Mouse (Mus musculus): ENCODE data around the gene Scn2b.

The Scn2b gene

DNA sequence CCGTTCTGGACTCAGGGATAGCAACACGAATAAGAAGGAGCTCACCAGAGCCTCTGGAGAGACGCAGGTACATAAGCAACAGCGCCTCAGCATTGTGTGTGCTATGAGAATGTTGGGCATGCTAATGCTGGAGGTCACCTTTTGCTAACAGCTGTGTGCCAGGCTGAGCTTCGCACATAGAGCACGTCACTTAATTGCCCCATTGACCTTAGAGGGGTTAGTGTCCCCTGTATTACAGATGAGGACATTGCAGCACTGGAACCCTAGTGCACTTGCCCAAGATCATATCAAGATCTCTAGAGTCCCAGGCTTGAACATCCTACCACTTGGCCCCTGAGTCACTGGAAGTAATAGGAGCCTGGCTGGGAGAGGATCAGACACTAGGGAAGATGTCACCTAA is 3.0 kb downstream of the Scn2b start:
- DNase-seq = no peak

DNA sequence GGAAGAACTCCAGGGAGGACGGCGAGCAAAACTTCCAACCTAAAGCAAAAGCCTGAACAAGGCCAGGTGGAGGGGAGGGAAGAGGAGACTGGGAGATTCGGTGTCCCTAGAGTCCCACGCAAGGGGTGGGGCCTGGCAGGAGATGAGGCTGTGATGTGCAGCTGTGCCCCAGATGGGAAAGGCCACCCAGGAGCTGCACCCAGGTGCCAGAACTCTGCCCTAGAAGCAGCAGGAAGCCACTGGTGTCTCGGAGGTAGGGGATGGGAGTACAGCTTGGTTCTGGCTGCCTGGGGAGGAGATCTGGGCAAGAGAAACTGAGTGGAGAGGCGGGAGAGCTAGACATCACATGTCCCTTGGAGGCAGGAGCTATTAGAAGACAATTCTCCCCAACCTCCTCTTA is 3.4 kb downstream of the Scn2b start:
- DNase-seq = no peak

DNA sequence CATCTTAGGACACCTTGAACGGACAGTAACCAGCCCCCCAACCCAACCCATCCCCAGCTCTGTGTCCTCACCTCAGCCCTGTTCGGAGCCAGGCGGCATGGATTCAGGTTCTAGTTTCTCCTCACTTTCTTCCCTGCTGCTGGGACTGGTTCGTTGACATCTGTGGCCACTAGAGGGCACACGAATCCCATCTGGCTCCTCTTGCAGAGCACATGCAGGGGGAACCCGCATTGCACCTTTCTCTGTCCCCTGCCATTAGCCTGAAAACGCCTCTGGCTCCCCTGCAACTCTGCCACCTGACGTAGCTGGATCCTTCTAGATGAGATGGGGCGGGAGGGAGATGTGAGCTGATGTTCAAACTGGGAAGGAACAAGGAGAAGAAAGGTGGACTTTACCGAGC is 4.2 kb downstream of the Scn2b start:
- DNase-seq = peak; percentile 84

DNA sequence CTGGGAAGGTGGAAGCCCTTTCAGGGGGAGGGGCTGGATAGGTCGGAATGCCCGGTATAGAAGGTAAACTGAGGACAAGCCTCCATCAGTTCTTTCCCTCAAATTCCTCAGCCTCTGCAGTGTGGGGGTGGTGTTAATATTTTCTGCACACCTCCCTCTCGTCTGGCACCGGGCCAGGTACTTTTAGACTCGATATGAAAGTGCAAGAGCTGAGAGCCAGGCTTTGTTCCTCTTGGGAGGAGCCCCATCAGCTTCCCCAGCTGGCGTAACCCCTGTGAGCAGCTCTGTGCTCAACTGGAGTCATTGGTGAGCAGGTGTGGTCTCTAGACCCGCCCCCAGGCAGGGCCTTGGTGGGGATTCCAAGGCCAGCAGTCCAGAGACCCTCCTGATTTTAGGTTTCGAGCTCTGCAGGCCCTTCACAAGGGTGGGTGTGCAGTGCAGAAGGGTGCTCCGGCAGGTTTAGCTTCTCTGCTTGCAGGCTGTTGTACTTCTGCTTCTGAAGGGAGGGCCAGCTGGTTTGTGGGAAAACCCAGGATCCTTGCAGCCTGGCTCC is 4.7 kb downstream of the Scn2b start:
- DNase-seq = peak; percentile 64

DNA sequence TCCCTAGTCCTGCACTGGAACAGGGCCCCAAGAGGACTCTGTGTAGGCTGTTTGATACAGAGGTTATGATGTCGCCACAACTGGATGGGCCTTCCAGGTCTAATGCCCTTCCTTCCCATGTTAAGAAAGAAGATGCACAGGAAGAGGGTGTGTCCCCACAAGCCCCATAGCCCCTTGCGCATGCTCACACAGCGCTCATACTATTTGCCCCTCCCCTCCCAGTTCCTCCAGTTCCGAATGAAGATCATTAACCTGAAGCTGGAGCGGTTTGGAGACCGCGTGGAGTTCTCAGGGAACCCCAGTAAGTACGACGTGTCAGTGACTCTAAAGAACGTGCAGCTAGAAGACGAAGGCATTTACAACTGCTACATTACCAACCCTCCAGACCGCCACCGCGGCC is 7.6 kb downstream of the Scn2b start:
- DNase-seq = no peak

DNA sequence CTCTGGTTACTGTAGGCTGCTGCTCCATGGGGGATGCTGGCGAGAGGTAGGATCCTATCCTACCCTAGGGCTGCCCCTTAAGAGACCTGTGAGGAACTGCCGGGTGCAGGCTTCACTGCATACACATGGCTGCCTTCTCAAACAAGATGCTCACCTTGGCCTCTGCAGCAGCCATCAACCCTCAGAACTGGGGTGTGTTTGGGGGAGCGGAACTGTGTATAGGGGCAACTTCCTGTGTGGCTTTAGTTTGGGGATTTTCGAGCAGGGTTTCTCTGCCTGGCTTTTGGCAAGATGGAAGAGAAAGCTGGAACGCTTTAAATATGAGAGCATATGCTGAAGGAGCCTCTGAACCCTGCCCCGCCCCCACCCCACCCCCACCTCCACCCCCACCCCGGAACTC is 9.4 kb downstream of the Scn2b start:
- no peak for DNase-seq

DNA sequence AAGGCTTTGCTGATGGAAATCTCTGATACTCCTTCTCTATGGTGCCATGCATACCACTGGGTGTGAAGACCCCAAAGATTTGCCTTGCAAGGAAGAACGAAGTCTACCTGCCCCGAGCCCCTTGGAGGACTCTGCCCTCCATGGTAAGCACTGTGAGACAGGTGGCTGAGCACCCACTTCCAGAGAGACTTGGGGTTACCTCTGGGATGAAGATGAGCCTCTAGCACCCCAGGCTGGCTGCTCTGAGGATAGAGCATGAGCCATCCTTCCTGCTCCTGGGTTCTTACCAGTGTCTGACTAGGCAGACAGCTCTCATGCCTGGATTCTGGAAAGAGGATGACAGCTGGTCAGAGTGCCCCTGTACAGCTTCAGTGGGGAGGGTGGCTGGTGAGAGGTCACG is 12.5 kb downstream of the Scn2b start:
- no peak for DNase-seq

DNA sequence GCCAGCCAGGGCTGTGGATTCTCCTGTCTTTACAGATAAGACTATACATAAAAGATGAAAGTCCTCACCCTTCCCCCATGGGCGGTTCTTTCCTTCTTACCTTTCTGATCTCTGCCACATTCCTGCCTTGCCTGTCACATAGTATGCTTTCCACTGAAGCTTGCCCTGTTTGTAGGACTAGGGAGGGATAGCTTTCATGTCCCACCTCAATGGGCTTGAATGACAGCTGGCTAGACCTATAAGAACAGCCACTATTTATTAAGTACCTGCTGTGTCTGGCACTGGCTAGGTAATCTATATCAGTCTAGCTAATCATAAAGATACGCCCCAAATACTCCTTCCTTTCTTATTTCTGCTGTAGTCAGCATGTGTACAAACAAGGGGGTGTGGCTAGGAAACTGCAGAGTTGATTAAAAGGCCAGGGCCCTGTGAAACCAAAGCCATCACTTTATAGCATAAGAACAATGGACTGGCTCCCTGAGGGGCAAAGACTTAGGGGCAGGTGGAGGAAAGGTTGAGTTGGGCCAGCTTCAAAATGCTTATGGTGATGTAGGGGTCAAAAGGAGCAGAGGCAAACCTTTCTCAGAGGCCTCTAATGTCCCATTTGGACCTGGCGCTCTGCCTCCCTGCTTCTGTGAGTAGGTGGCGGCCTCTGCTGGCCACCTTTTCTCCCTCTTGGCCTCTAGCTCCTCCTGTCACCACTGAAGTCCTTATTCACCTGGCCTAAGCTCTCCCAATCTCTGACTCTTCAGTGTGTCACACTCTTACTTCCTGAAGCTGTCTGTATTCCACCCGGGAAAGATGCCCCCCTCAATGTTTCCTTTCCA is 16.1 kb downstream of the Scn2b start:
- DNase-seq = peak; percentile 77

DNA sequence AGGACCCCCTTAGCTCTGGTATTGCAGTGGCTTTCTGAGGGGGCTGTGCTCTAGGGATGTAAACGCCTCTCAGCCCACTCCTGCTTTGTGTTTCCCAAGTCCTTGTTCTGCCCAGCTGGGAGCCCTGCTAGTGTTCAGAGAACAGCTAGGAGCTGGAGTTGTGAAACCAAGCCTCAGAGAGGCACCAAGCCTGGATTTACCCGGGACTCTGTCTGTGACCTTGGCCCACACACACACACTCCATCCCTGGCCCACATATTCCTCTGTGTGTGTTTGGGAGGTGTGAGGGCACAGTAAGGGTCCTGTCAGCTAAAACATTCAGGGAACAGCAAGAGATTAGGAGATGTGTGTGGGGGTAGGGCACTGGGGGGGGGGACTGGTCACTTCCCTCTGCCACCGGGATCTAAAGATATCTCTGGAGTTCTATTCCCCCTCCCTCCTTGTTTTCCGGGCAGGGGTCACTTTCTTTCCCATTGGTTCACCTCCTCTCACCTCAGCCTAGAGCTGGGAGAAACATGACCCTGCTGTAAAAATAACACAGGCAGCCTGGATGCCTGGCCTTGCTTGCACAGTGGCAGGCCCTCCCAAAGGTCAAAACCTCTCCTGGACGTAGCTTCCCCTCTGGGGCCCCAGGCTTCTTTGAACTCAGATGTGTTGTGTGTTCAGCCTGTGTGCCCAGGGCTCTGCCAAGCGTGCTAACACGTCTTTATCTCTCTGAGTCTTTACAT is 19.0 kb downstream of the Scn2b start:
- no peak for DNase-seq

DNA sequence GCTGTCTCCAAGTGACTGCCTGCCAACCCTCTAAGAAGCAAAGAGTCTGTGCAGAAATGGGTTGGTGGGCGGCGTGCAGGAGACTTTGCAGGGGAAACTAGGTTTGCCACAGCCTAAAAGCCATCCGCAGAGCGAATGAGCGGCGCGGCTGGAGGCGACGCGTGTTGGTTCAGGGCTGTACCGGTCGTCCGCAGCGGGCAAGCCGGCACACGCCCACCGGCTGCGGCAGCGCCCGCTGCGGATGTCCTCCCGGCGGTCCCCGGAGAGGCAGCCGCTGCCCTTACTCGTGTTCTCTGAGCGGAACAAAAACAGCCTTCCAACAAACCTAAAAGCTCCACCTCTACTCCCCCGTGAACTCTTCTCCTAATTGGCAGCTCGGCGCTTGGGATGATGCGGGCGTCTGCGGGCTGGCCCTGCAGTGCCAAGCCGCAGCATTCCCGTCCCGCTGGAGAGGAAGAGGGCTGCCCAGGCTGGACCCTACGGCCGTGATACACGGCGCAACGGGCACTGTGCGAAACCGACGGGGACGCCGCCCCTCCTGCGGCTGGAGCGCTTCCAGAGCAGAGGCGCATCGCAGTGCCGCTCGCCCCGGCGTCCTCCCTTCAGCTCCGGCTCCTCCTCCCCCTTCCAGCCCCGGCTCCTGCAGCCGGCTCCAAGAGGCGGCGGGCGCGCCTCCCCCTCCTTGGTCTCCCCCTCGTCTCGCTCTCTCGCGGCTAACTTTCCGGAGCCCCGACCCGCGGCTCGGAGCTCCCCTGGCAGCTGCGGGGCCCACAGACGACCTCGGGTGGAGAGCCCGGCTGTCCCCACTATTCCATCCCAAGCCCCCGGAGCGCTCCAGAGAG is 20.8 kb downstream of the Scn2b start, which contains the start of gene Scn4b:
Gene Scn4b (plus strand): TSS at position 205 of the 842 bp plus-strand sequence.
- DNase-seq = no peak

DNA sequence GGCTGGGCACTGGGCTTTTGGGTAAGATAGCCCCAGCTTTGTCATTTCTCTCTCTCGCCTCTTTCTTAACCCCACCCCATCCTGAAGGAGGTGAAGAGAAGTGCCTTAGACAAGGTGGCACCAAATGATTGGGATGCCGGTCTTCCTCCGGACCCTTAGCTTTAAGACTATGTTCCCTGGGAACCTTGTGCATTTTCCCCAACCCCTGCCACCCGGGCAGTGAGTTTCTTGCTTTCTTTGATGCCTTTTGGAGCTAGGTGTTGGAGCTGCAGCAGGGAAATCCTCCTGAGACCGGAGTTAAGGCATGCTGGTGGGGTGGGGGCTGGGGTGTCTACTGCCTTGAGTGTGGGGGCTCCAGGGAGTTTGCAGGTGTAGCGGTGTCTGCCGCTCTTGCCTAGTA is 21.5 kb downstream of the Scn2b start:
- no peak for DNase-seq

DNA sequence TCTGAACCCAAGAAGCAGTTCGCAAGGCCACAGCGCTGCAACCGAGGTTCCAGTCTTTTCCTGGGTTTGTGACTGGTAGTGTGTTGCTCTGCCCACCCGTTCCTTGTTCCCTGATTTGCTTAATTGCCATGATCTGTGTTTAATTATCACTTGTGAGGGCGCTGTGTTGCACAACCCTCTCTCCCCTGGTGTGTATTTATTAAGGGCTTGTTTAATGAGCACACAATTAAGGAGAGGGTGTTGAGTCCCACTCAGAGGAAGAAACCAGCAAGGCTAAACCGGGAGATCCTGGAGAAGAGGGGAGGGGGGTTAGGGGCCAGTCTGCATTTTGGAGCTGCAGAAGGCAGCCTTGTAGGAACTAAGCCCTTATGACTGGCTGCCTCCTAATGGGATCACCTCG is 23.4 kb downstream of the Scn2b start:
- DNase-seq = no peak

DNA sequence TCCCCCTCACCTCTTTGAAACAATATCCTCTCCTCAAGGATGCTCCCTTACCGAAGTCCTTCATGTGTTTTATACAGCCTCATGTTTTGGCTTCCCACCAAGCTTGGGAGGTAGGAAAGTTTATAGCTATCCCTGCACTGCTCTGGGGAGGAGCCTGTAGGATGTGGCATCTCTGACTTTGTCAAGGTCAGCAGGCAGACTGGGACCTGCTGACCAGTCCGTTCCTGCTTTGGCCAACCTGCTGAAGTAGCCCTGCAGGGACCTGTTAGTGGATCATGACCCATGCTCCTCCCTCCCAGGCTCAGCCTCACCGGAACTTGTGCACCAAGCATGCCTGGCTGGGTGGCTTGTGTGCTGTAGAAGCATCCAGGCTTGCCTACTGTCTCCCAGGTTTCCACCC is 25.1 kb downstream of the Scn2b start:
- DNase-seq = no peak

DNA sequence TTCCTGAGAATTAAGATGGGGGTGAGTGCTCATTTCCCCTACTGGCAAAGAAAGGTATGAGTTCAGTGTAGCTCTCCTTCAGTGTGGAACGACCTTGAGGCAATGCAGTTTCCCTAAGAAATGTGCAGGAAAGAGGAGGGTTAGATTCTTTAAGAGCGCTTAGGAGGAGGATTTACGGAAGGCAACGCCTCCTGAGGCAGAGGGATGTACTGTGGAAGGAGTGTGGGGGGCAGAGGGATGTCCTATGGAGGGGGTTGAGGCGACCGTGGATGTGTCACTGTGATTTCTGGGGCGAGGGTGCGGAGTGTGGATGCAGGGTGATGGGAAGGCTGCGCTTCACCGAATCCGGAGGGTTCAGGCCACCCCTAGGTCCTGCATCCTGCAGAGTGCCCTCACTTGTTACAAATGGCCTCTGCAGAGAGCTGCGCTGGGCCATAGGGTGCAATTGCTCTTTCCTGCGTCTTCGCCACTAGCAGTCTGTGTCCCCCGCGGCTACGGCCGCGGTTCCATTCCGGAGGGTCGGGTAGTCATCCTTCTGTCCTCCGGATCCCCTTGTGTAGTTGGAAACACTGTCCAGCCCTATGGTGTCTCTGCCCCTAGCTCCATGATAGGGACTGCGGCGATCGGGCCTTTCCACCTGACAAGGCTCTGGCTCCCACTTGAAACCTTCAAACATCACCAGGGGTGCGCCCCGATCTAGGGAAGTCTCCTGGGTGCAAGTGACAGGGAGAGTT is 28.1 kb downstream of the Scn2b start:
- DNase-seq = peak; percentile 37

DNA sequence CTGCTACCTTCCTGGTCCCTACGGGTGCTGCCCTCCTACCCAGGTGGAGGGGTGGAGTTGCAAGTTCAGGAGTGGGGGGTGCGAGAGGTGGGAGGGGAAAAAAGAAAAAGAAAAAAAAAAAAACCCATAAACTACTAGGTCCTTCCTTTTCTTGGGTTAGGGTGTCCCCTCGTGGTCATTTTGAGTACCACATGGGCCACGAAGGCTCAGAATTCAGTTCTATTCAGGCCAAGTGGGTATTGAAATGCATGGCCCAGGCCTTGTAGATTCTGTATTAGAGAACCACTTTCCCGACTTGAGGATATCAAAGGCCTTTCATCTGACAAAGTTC is 28.6 kb downstream of the Scn2b start:
- peak; percentile 71 for DNase-seq

DNA sequence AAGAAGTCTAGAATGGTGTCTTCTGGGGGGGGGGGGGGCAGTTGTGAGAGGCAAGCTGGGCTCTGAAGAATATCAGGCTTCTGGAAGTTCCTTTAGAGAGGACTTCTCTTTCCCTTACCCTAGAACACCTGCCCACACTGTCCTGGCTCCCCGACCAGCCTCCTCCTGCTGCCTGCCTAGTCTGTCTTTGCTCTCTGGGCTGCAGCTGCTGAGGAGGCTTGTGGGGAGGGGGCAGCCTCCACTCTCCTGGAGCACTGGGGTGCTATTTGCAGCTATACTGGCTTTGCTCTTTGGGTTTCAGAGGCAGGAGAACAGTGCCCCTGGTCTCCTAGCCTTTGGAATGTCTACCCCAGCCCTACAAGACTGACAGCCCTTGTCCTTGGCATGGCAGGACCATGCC is 33.4 kb downstream of the Scn2b start:
- DNase-seq = no peak

DNA sequence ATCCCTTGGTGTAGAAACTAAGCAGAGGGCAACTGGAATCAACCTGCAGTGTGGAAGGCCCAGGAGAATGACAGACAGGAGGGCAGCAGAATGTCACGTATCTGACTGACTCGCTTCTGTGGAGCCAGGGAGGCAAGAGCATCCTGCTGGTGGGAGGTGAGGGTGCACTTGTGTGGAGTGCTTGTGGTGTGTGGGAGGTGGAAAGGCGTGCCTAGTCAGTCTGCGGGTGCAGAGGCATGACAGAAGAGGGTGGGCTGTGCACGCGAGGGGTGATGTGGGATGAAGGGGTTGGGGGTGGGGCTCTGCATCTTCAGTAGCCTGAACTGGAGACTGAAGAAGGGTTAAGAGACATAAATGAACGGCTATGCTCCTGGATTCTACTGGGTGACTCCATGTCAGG is 35.8 kb downstream of the Scn2b start:
- no peak for DNase-seq

DNA sequence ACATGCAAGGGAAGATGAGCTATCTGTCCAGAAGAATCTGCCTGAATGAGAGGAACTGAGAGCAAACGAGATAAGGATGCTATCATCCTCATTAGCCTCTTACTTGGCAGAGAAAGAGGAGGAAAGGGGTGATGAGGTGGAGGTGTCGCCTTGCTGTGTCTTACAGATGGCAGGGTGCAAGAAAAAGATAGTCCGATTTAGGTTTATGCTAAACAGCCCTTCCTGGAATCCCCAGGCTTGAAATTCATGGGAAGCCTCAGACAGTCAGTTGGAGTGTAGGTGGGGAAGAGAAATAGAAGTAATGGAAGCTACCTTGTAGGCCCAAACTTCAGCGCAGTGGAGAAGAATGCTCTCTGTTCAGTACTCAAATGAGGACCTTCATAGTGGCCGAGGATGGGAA is 50.3 kb downstream of the Scn2b start:
- no peak for DNase-seq

DNA sequence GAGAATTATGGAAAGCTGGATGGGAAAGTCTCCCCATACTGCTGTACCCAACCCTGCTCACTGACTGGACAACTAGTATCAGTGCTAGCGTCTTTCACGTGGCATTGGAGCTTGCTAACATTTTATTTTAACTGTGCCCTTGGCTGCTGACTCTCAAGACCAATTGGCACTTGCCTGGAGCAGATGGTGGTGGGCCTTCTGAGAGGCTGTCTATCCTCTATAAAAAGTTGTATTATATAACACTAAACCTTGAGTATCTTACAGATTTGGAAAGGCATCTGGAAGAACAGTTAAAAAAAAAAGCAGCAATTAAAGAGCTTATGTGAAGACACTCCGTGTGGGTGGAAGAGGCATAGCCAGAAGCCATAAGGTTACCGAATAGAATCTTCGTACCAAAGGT is 52.6 kb downstream of the Scn2b start:
- DNase-seq = no peak

DNA sequence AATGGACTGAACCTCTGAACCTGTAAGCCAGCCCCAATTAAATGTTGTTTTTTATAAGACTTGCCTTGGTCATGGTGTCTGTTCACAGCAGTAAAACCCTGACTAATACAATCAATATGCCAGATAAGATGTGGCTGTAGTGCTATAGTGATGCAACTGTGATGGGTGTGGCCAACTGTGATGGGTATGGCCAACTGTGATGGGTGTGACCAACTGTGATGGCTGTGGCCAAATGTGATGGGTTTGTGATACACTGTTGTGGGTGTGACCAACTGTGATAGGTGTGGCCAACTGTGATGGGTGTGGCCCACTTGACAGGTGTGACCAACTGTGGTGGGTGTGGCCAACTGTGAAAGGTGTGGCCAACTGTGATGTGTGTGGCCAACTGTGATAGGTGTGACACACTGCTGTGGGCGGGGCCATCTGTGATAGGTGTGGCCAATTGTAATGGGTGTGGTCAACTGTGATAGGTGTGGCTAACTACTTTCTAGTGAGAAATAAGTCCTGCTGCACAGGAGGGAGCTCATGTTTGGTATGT is 53.6 kb downstream of the Scn2b start:
- DNase-seq = no peak

DNA sequence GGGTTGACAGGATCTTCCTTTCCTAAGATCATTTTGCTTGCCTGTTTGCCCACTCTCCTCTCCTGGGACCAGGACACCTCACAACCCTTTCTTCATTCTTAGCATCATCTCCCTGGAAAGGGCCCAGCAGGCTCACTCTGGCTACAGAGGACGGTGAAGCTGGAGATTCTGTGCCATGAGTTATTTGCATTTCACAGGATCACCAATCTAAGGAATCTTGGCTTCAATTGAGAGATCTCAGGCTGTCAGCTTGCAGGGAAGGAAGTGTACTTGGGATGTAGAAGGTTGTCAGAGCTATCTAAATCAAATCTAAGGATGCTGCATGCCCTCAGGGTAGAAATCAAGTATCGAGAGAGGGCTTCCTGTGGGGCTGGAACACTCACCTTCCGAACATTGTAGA is 55.9 kb downstream of the Scn2b start:
- no peak for DNase-seq

DNA sequence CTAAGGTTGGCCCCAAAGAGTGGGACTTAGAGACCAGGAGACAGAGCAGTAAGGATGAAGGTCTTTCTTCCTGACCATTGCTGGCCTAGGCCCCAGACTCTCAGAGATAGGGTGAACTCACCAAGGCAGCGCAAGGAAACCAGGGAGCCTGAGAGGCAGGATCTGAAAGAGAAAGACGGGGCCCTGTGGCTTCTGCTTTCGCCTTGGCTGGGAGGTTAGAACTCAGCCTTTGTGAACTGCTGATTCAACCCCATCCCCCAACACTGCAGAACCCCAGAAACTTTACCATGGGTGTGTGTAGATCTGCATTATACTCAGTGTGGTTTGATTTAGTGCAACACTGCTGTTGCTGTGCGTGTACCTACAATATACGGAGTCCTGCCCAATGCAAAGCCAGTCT is 61.7 kb downstream of the Scn2b start:
- no peak for DNase-seq

All from cerebellum, adult 11 months (tissue).